Mouse (Mus musculus) lung, postnatal 0 days (tissue): ENCODE results near the gene Gatad2b. TPM values are rescaled to one million over a fixed set of nuclear protein-coding genes. Genes with fewer than 3 reads are reported as not detected.
"Not testable (repeated sequence)": the region's sequence is repeated elsewhere in the genome, so short reads cannot be mapped to it uniquely, and the experiment has no call there.

Source experiments
- ATAC-seq: fragments of 200-750 bp; cut with Nextera tagmentation; 2 replicates; pipeline ENCODE4 v1.8.0; 2017; ENCODE audit warnings: moderate library complexity
- DNase-seq: peaks from one replicate; pipeline ENCODE4 v3.0.0-alpha.2; 2016; ENCODE audit warnings: low spot score
- H3K27ac ChIP-seq: fragments of 300-500 bp; sonication (generic); 2 replicates; pipeline ENCODE4 v1.5.1; 2014; ENCODE audit warnings: antibody characterized with exemption, mild to moderate bottlenecking, low read length, mixed read lengths
- H3K27me3 ChIP-seq: fragments of 300-500 bp; sonication (generic); replicated peaks from 2 replicates; pipeline ENCODE4 v1.6.1; 2014; ENCODE audit warnings: low read length, mixed read lengths; ENCODE audit not compliant: insufficient read depth
- H3K36me3 ChIP-seq: fragments of 300-500 bp; sonication (generic); 2 replicates; pipeline ENCODE4 v1.6.1; 2014; ENCODE audit warnings: low read length, mixed read lengths; ENCODE audit not compliant: insufficient read depth
- H3K4me1 ChIP-seq: fragments of 300-500 bp; sonication (generic); 2 replicates; pipeline ENCODE4 v1.6.1; 2014; ENCODE audit warnings: antibody characterized with exemption, low read depth, low read length, mixed read lengths; ENCODE audit not compliant: insufficient read depth
- H3K4me2 ChIP-seq: fragments of 300-500 bp; sonication (generic); replicated peaks from 2 replicates; pipeline ENCODE4 v1.6.1; 2014; ENCODE audit warnings: low read depth, mild to moderate bottlenecking, low read length, moderate library complexity, mixed read lengths
- H3K4me3 ChIP-seq: fragments of 300-500 bp; sonication (generic); 2 replicates; pipeline ENCODE4 v1.5.1; 2014; ENCODE audit warnings: low read depth, low read length
- H3K9ac ChIP-seq: fragments of 300-500 bp; sonication (generic); replicated peaks from 2 replicates; pipeline ENCODE4 v1.6.1; 2014; ENCODE audit warnings: low read depth, mild to moderate bottlenecking
- H3K9me3 ChIP-seq: fragments of 300-500 bp; sonication (generic); 2 replicates; pipeline ENCODE4 v1.6.1; 2016; ENCODE audit warnings: low read length, mixed read lengths
- CTCF ChIP-seq: IDR thresholded peaks from 2 replicates; pipeline ENCODE4 v1.5.1; 2016; ENCODE audit warnings: antibody characterized with exemption, mild to moderate bottlenecking
- EP300 ChIP-seq: IDR thresholded peaks from 2 replicates; pipeline ENCODE4 v1.6.1; 2016; ENCODE audit warnings: antibody characterized with exemption, mild to moderate bottlenecking, control low read depth
- WGBS: fragments of 180-500 bp; shearing (Covaris S2); extraction: QIAGEN DNeasy Blood & Tissue Kit; methylation state at CpG from one replicate; pipeline ENCODE4 v1.1.7; 2014; 5-methylcytosine and 5-hydroxymethylcytosine counted together
- polyA plus RNA-seq: library from polyadenylated mRNA; unstranded; fragments of >200 nt; fragmentation: Nextera tagmentation; extraction: Ambion mirVana; gene quantifications from 2 replicates; pipeline ENCODE4 v1.2.1, GENCODE M21; 2015

Gatad2b gene
- polyA plus RNA-seq, 1 experiment from 2014 or later = 9.2 TPM

GRCm38 (mm10) chr3:90323119-90323518 lies 30.1 kb downstream of the Gatad2b start:
- WGBS = 4% methylated on average over 5 of the region's 5 CpGs
- Histone ChIP-seq H3K4me1 (peaks cover 9% of the 10 kb centered on the region), H3K9me3 (no peaks in the 10 kb centered on the region), H3K27ac (peak overlapping the region; percentile 7; the same call in 1 of the 2 replicates), H3K36me3 (no peaks in the 10 kb centered on the region), H3K27me3 (no peaks in the 10 kb centered on the region), H3K4me3 (no peak overlapping the region), H3K9ac (no peak overlapping the region), H3K4me2 (peak overlapping the region; percentile 17; the same call in 1 of the 2 replicates)
- TF ChIP-seq EP300 (peak; percentile 74; the same call in 1 of the 2 replicates), CTCF (no peak)
- peak; percentile 98 for DNase-seq
- ATAC-seq = peak; percentile 99

DNA sequence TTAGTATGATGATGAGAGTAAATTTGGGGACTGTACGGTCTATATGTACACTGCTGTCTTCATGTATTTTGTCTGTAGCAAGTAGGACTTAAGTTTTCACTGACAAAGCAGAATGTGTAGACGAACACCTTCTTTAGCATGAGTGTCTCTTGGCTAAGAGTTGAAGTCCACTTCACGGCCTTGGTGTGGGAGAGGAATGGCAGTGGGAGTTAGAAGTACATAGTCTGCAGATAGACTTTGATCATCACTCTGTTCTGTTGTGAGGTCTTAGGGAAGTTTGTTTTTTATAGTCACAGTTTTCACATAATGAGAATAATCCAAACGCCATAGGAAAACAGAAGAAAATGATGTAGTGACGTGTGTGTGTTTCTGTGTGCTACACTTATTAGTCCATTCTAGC lies 39.5 kb downstream of the Gatad2b start:
- H3K4me1 ChIP-seq = no peaks in the 10 kb centered on the region

DNA sequence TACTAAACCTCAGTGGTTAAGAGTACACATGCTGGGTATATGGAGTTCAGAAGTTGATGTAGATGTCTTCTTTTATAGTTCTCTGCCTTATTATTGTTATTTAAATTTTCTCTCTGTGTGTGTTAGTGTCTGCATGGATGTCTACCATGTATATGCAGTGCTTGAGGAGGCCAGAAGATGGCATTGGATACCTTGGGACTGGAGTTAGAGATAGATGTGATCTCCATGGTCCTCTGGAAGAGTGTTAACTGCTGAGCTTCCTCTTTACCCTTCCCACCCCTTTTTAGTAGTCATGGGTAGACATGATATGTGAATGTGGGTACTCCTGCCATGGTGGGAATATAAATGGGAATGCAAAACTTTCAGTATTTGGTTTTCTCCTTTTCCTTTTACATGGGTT lies 42.5 kb downstream of the Gatad2b start:
- TF ChIP-seq CTCF (peak; percentile 31; the same call in 1 of the 2 replicates), EP300 (no peak)
- no peak overlapping the region for H3K9ac ChIP-seq
- H3K9me3 ChIP-seq = no peaks in the 10 kb centered on the region
- DNase-seq (no peak), ATAC-seq (no peak)
- H3K27me3 ChIP-seq = no peaks in the 10 kb centered on the region
- no peak overlapping the region for H3K4me3 ChIP-seq
- no peaks in the 10 kb centered on the region for H3K36me3 ChIP-seq
- H3K4me1 ChIP-seq = no peaks in the 10 kb centered on the region
- no peak overlapping the region for H3K4me2 ChIP-seq
- H3K27ac ChIP-seq = no peak overlapping the region

More for the DNA sequence above, 39.5 kb downstream of the Gatad2b start:
- H3K4me2 ChIP-seq = no peak overlapping the region
- H3K27ac ChIP-seq = no peak overlapping the region
- no peak for TF ChIP-seq CTCF
- no peak for TF ChIP-seq EP300
- H3K36me3 ChIP-seq = no peaks in the 10 kb centered on the region
- H3K4me3 ChIP-seq = no peak overlapping the region
- DNase-seq (no peak), ATAC-seq (no peak)
- H3K9me3 ChIP-seq = no peaks in the 10 kb centered on the region
- no peaks in the 10 kb centered on the region for H3K27me3 ChIP-seq
- 66% methylated on average over 5 of the region's 5 CpGs for WGBS
- no peak overlapping the region for H3K9ac ChIP-seq

DNA sequence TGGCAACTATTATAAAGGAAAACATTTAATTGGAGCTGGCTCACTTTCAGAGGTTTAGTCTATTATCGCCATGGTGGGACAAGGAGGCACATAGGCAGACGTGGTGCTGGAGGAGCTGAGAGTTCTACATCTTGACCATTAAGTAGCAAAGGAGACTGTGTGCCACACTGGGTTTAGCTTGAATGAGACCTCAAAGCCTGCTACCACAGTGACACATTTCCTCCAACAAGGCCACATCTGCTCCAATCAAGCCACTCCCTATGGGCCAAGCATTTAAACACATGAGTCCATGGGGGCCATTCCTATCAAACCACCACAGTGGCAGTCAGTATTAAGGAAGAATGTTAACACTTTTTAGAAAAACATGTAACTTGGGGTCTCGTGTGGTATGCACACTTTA lies 45.2 kb downstream of the Gatad2b start:
- DNase-seq = no peak
- no peaks in the 10 kb centered on the region for H3K9me3 ChIP-seq
- no peak overlapping the region for H3K4me3 ChIP-seq
- H3K27me3 ChIP-seq = no peaks in the 10 kb centered on the region
- no peaks in the 10 kb centered on the region for H3K36me3 ChIP-seq
- no peak overlapping the region for H3K4me2 ChIP-seq
- no peak overlapping the region for H3K27ac ChIP-seq
- no peak overlapping the region for H3K9ac ChIP-seq
- WGBS = 64% methylated on average over 3 of the region's 3 CpGs
- no peaks in the 10 kb centered on the region for H3K4me1 ChIP-seq
- TF ChIP-seq EP300 (no peak), CTCF (no peak)
- ATAC-seq = no peak

DNA sequence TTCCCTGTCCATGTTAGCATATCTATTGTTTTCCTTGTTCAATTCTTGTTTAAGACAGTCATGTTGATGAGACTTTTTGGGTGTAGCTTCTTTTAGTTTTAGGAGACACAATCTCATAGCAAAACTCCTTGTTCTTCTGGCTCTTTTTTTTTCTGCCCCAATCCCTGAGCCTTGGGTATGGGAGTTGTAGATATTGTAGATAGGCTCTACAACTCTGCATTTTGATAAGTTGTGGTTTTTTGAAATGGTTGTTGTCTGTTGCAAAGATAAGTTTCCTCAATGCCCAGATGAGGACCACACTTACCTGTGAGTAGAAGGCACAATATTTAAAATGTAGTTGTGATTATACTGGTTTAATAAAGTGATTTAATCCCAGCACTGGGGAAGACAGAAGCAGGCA lies 47.2 kb downstream of the Gatad2b start:
- no peaks in the 10 kb centered on the region for H3K27me3 ChIP-seq
- H3K27ac ChIP-seq = no peak overlapping the region
- no peaks in the 10 kb centered on the region for H3K36me3 ChIP-seq
- ATAC-seq (no peak), DNase-seq (no peak)
- H3K4me3 ChIP-seq = no peak overlapping the region
- no peaks in the 10 kb centered on the region for H3K4me1 ChIP-seq
- no peaks in the 10 kb centered on the region for H3K9me3 ChIP-seq
- H3K4me2 ChIP-seq = no peak overlapping the region
- TF ChIP-seq CTCF = no peak
- no peak for TF ChIP-seq EP300
- H3K9ac ChIP-seq = no peak overlapping the region

DNA sequence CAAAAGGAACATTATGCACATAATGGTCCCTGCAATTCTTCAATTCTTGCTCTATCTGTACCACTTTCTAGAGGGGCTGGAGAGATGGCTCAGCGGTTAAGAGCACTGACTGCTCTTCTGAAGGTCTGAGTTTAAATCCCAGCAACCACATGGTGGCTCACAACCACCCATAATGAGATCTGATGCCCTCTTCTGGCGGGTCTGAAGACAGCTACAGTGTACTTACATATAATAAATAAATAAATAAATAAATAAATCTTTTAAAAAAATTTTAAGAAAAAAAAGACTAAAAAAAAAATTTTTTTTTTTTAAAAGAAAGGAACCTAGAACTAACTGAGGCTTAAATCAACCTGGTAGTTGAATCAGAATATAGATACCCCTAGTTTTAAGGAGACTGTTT lies 49.9 kb downstream of the Gatad2b start:
- TF ChIP-seq CTCF = peak; percentile 34
- H3K27me3 ChIP-seq, H3K36me3 ChIP-seq, H3K9me3 ChIP-seq, H3K4me1 ChIP-seq, H3K4me3 ChIP-seq, H3K4me2 ChIP-seq, DNase-seq, H3K27ac ChIP-seq, ATAC-seq, H3K9ac ChIP-seq: not testable (repeated sequence)
- WGBS = 62% methylated on average over 2 of the region's 2 CpGs

GRCm38 (mm10) chr3:90347847-90348246 lies 54.9 kb downstream of the Gatad2b start:
- Histone ChIP-seq H3K4me1 (no peaks in the 10 kb centered on the region), H3K36me3 (peaks cover 29% of the 10 kb centered on the region), H3K9me3 (no peaks in the 10 kb centered on the region), H3K9ac (no peak overlapping the region), H3K27me3 (no peaks in the 10 kb centered on the region), H3K27ac (no peak overlapping the region), H3K4me3 (no peak overlapping the region), H3K4me2 (no peak overlapping the region)
- 97% methylated on average over 4 of the region's 4 CpGs for WGBS
- TF ChIP-seq CTCF (peak; percentile 32), EP300 (no peak)
- ATAC-seq (no peak), DNase-seq (no peak)
